Mouse (Mus musculus): ENCODE measurements around the gene Bmp7.

GRCm38 (mm10) chr2:172904614-172905013, 35.5 kb downstream of the Bmp7 start:
- TF ChIP-seq CTCF (IDR thresholded peaks at IDR 0.05), result no peak
- TF ChIP-seq EP300 (IDR thresholded peaks at IDR 0.05), result no peak

All from lung, postnatal 0 days (tissue).